Mouse (Mus musculus): ENCODE data around the gene AU018091.

- TF ChIP-seq CTCF (IDR thresholded peaks at IDR 0.05; ENCODE audit: extremely low read depth, insufficient read depth, low read length) (no peak), POLR2A (IDR thresholded peaks at IDR 0.05; ENCODE audit: extremely low read depth, insufficient read depth, low read length) (no peak)
Observed at GRCm38 (mm10) chr7:3166270-3166669, 2.7 kb downstream of the AU018091 start.

Data from cortical plate, adult 2 months (tissue).